Mouse (Mus musculus): ENCODE results near the gene Wars2.

DNA sequence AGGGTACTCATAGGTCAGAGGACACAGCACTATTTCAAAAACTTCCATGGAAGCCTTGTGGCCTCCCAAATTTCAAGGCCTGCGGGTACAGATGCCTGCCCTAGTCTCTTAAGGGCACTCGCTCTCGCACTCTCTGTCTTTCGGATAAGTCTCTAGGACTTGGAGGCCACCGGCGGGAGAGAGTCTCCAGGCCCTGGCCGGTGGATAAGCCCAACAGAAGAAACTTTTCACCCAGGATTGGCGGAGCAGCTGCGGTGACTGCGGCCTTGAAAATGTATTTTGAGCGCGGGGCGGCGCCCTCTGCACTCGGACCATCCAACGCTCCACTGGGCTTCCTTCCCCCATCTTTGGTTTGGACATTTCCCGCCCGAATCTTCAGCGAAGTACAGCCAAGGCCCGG lies 115.9 kb downstream of the Wars2 start:
- no peak for TF ChIP-seq CTCF (conservative IDR thresholded peaks at IDR 0.05; ENCODE audit: low read length)
- TF ChIP-seq POU5F1 (IDR thresholded peaks at IDR 0.05; ENCODE audit: borderline replicate concordance, low read length) = no peak
- no peak for TF ChIP-seq NANOG (IDR thresholded peaks at IDR 0.05; ENCODE audit: borderline replicate concordance, low read length)

All from E14TG2a.4 (cell line).